In genomic region chr17:72935921-72936320, GRCm38 (mm10) we compare ENCODE assay signal across 12 mouse cellular contexts. TPM values are rescaled to one million over a fixed set of nuclear protein-coding genes. Genes with fewer than 3 reads are reported as not detected.
DNase-seq lines count a peak whose midpoint lies in the region; ATAC-seq lines count a peak whose summit lies in the region.
"Had no signal": no experiment of that assay in that cellular context is flagged by ENCODE, and none has a peak within 500 bp of the region (broad histone marks: within the 10 kb centered on the region; RNA-seq: fewer than 3 reads in every experiment).

No protein-coding gene starts in this region.

- H3K4me2 ChIP-seq in neural tube, embryonic 13.5 days = no peak overlapping the region
- H3K4me2 ChIP-seq in intestine, embryonic 16.5 days (ENCODE audit: low read depth, low read length) = no peak overlapping the region
- H3K4me2 ChIP-seq: forebrain, embryonic 13.5 days; limb, embryonic 15.5 days had no signal

- no peak overlapping the region for H3K4me3 ChIP-seq in neural tube, embryonic 13.5 days
- H3K4me3 ChIP-seq in intestine, embryonic 16.5 days (ENCODE audit: low read length) = no peak overlapping the region
- H3K4me3 ChIP-seq: forebrain, embryonic 13.5 days; limb, embryonic 15.5 days; myocyte had no signal

- peaks cover 29% of the 10 kb centered on the region for H3K4me1 ChIP-seq in neural tube, embryonic 13.5 days (replicated peaks)
- peaks cover 50% of the 10 kb centered on the region for H3K4me1 ChIP-seq in intestine, embryonic 16.5 days (ENCODE audit: control insufficient read depth, insufficient read depth, low read length)
- H3K4me1 ChIP-seq: forebrain, embryonic 13.5 days had no signal

- H3K9ac ChIP-seq in neural tube, embryonic 13.5 days = no peak overlapping the region
- no peak overlapping the region for H3K9ac ChIP-seq in intestine, embryonic 16.5 days (ENCODE audit: low read depth, low read length)
- H3K9ac ChIP-seq: forebrain, embryonic 13.5 days; limb, embryonic 15.5 days had no signal

- 80% methylated on average over 7 of the region's 7 CpGs for WGBS in neural tube, embryonic 13.5 days
- WGBS in intestine, embryonic 16.5 days = 41% methylated on average over 7 of the region's 7 CpGs

- peak; percentile 49 for DNase-seq in heart, adult 8-10 months (ENCODE audit: low spot score)
- no peak for DNase-seq in heart, postnatal 36 days
- DNase-seq in neural tube, embryonic 10.5 days (ENCODE audit: extremely low spot score, low spot score) = no peak
- peak; percentile 54 for DNase-seq in splenic B cell, adult 2 months (ENCODE audit: low read depth, low spot score)
- no peak for DNase-seq in layer of hippocampus, postnatal 36 days
- no peak for DNase-seq in thymus, postnatal 36 days
- DNase-seq: cerebellum, postnatal 25 days had no signal

- H3K9me3 ChIP-seq in neural tube, embryonic 13.5 days = peaks cover 11% of the 10 kb centered on the region; the same call in 1 of the 2 replicates
- no peaks in the 10 kb centered on the region for H3K9me3 ChIP-seq in intestine, embryonic 16.5 days (ENCODE audit: control insufficient read depth, low read length)
- H3K9me3 ChIP-seq: limb, embryonic 15.5 days had no signal

- no peak for ATAC-seq in neural tube, embryonic 13.5 days (ENCODE audit: low read depth)
- no peak for ATAC-seq in intestine, embryonic 16.5 days
- ATAC-seq: forebrain, embryonic 13.5 days had no signal

- H3K36me3 ChIP-seq in neural tube, embryonic 13.5 days = peaks cover 54% of the 10 kb centered on the region
- H3K36me3 ChIP-seq in intestine, embryonic 16.5 days (ENCODE audit: control insufficient read depth, insufficient read depth, low read length) = peaks cover 16% of the 10 kb centered on the region
- peaks cover 28% of the 10 kb centered on the region for H3K36me3 ChIP-seq in splenic B cell, adult 2 months (ENCODE audit: control insufficient read depth, insufficient read depth, low read length, poor library complexity, severe bottlenecking)

- H3K27me3 ChIP-seq in neural tube, embryonic 13.5 days = no peaks in the 10 kb centered on the region
- H3K27me3 ChIP-seq in intestine, embryonic 16.5 days (replicated peaks; ENCODE audit: control insufficient read depth, insufficient read depth, low read length) = no peaks in the 10 kb centered on the region
- no peaks in the 10 kb centered on the region for H3K27me3 ChIP-seq in splenic B cell, adult 2 months (ENCODE audit: control insufficient read depth, insufficient read depth, low read length, poor library complexity, severe bottlenecking)
- H3K27me3 ChIP-seq: forebrain, embryonic 13.5 days; limb, embryonic 15.5 days had no signal

- 0 out of 2 replicates have a peak overlapping the region, but pooled peaks have one; percentile 1 for H3K27ac ChIP-seq in neural tube, embryonic 13.5 days (replicated peaks)
- H3K27ac ChIP-seq in intestine, embryonic 16.5 days (ENCODE audit: low read length) = peak overlapping the region; percentile 65
- H3K27ac ChIP-seq: forebrain, embryonic 13.5 days; limb, embryonic 15.5 days had no signal

- intact Hi-C loops in heart, postnatal 36 days (cut with DNase I) = loop anchor here (2.0 to 5.0 kb wide), 2 partner anchors 15 to 36 kb away; no protein-coding TSS in a partner anchor

RNA-seq across cellular contexts. Expression of gene Lbh, which starts 17.8 kb away (rescaled TPM):
- total RNA-seq in heart, adult 8-10 months (2022) = 100 to 1,000 TPM; 352 to 622 (median 508) TPM
- total RNA-seq in heart, postnatal 36 days (2021) = 100 to 1,000 TPM; 339 to 436 TPM
- 6.3 and 7.5 TPM in 2 replicates for polyA plus RNA-seq in neural tube, embryonic 13.5 days (2015; fragmentation: Nextera tagmentation; extraction: Ambion mirVana)
- 5.5 and 7.6 TPM in 2 replicates for polyA plus RNA-seq in intestine, embryonic 16.5 days (2015; fragmentation: Nextera tagmentation; extraction: Ambion mirVana)
- total RNA-seq in layer of hippocampus, postnatal 36 days (2021) = 10 to 100 TPM; 32.6 to 35.7 TPM

Comparison
In these comparisons a context has a peak if more than half of its experiments do, and no peak if none do; other contexts are left out.
1. DNase-seq: peak in heart, adult 8-10 months (single experiment) and splenic B cell, adult 2 months (single experiment); none in heart, postnatal 36 days (0 of 2), neural tube, embryonic 10.5 days (single experiment), layer of hippocampus, postnatal 36 days (0 of 2) and thymus, postnatal 36 days (0 of 2).
2. RNA of gene Lbh, which starts 17.8 kb away (total RNA-seq): 352 to 622 TPM in heart, adult 8-10 months and 339 to 436 TPM in heart, postnatal 36 days; 32.6 to 35.7 TPM in layer of hippocampus, postnatal 36 days; every median in the first group is over 4 times any median in the second.